Mouse (Mus musculus): Measurements from ENCODE around the gene Notch2.

DNA sequence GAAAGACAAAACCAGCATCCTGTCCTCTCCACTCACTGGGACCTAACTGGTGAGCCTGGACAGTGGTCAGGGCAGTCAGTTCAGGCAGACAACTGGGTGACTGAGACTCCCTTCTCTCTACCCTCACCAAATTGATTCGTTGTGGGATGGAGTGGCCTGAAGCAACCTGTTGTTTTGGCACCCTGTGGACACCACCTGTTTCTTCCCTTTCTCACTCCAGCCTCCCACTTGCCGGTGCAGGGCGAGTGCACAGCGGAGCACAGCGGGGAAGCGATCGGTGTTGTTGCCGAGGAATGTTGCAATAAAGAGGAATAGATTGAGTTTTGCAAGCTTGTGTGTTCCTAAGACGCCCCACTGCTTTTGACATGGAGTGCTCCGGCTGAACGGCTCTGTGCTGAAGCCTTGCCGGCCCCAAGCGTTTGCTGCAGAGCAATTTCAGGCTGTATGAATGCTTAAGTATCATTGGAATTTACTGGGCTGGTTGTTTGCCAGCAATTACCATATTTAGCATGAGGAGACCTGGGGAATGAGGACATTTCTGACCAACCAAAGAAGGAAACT is 11.0 kb downstream of the Notch2 start:
- TF ChIP-seq POLR2A (IDR thresholded peaks at IDR 0.05; ENCODE audit: insufficient read depth, low read depth, low read length) (no peak), CTCF (IDR thresholded peaks at IDR 0.05) (no peak), EP300 (IDR thresholded peaks at IDR 0.05; ENCODE audit: insufficient read depth, low read depth, low read length) (no peak)

Data from heart, adult 2 months (tissue).